Mouse (Mus musculus) T-helper 1 cell (primary cell): ENCODE results near the gene Shkbp1.

Source experiments
- in situ Hi-C: fragments of 300-600 bp; cut with MboI, MseI; formaldehyde crosslinking; loops from one replicate; pipeline ENCODE4 v1.15.1; 2025; ENCODE audit warnings: high pct_unique_total_duplicates

Shkbp1 gene

GRCm38 (mm10) chr7:27355745-27356240 is at the start of gene Shkbp1:
Gene Shkbp1, minus strand, starts transcription at chr7:27356019.
- in situ Hi-C loops, result no loop called here

GRCm38 (mm10) chr7:27404203-27404942 is 48.6 kb upstream of the Shkbp1 start:
- in situ Hi-C loops, result no loop called here

DNA sequence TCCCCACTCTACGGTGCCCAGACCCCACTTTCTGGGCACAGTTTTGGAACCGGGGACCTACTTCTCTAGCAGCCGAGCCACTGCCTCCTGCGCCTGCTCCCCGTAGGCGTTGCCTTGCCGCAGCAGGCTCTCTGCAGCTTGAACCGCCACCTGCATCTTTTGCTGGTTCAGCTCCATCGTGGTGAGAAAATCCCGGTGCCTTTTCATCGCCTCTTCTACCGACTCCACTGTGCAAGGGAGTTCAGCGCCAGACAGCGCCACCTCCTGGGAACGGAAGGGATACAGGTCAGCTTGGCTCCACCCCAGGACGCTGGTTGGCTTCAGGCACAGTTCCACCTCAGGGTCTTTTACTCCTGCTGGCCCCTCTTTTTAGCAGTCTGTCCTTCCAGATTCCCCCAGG is 46.9 kb upstream of the Shkbp1 start:
- in situ Hi-C loops, result no loop called here

DNA sequence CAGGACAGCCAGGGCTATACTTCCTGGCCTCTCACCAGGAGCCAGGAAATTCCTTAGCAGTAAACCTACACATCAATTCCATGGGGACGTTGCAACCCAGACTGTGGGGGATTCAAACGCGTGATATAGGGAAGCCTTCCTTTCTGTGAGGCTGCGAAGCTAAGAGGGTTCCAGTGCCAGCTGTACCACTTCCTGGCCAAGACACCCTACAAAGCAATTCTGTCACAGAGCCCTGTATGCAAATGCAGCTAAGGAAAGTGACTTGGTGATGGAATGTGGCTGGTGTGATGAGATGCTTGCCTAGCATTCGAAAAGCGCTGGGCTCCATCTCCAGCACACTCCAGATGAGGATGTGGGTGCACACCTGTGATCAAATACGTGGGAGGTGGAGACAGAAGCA is 44.7 kb upstream of the Shkbp1 start:
- in situ Hi-C loops, result no loop called here

- in situ Hi-C loops, result loop anchor here (5.0 kb wide), 1 partner anchor 60 kb away; the partner anchor contains the start of gene Ltbp4
Measured at GRCm38 (mm10) chr7:27397048-27397949, 41.5 kb upstream of the Shkbp1 start.

DNA sequence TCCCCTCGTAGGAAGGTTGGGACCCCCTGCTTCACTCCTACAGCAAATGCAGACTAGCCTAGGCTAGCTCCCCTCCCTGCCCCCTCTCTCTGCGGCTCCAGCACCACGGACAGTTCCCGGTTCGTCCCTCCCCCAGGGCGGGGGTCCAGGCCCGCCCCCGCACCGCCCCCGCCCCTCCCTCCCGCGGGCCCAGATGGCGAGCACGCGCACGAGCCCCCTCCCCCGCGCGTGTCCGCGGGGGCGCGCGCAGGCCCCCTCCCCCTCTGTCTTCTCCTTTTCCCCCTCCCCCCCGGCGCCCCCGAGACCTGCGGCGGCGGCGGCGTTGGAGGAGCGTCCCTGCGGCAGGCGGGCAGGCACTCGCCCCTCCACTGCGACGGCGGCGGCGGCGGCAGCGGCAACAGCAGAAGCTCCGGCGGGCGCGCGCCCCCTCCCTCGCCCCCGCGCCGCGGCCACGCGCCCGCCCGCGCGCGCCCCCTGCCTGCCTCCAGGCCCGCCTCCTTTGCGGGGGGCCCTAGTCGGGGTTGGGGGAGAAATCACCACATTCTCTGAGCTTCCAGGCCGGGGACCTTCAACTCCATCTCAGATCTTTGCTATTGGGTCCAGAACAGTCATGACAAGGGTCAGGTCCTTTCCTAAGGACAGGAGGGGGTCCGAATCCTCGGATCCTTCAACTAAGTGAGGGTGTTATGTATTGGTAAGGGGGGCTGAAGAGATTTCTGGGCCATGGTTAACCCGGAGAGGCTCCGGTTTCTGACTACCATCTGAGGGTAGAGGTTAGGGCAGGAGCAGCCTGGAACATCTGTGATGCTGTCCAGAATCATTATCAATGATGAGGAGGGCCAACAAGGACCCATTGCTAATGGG is 40.6 kb upstream of the Shkbp1 start:
- in situ Hi-C loops, result loop anchor here (5.0 kb wide), 1 partner anchor 59 kb away; the partner anchor contains the start of gene Ltbp4

GRCm38 (mm10) chr7:27395521-27396183 is 39.8 kb upstream of the Shkbp1 start:
- in situ Hi-C loops, result loop anchor here (5.0 kb wide), 1 partner anchor 58 kb away; the partner anchor contains the start of gene Ltbp4

GRCm38 (mm10) chr7:27391416-27391815 is 35.6 kb upstream of the Shkbp1 start:
- in situ Hi-C loops, result loop anchor here (5.0 kb wide), 1 partner anchor 94 kb away; no protein-coding TSS in a partner anchor

DNA sequence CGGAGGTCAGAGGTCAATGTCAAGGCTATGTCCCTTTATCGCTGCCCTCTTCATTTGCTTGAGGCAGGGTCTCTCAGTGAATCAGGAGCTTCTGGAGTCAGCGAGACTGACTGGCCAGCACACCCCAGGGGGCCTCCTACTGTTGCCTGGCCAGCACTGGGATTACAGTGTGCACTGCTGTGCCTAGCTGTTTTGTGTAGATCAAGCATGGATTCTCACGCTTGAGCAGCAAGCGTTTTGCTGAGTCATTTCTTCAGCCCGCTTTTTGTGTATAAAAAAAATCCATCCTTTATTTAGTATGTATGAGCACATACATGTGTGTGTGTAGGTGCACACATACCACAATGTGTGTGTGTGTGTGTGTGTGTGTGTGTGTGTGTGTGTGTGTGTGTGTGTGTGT is 33.4 kb upstream of the Shkbp1 start:
- in situ Hi-C loops, result no loop called here

- in situ Hi-C loops, result no loop called here
Measured at GRCm38 (mm10) chr7:27384731-27385130, 28.9 kb upstream of the Shkbp1 start.

DNA sequence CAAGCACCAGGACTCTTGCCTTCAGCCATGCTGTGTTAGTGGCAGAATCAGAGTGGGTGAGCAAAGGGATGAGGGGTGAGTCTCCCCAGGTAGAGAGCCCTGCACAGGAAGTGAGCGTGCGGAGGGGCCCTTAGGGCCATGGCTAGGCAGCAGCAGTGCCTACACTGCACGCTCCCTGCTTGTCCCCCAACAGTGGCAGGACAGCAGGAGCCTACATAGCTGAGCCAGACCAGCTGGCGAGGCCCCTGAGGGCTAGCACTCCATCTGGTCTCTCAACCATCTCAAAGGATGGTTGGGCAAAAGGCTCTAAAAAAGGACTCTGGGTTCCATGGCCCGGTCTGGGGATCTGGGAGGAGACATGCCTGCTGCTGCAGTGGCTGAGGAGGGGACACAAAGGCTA is 28.3 kb upstream of the Shkbp1 start:
- in situ Hi-C loops, result no loop called here

DNA sequence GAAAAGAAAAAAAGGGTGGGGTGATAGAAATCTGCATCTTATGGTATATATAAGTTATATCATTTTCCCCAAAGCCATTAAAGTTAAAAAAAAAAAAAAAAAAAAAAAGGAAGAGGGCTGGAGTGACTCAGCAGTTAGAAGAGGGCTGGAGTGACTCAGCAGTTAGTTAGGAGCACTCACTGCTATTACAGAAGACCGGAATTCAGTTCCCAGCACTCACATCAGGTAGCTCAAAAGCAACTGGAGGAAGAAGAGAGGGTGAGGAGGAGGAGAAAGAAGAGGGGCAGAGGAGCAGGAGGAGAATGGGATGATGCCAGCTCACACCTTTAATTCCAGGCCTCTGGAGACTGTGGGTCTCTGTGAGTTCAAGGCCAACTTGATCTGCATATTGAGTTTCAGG is 27.4 kb upstream of the Shkbp1 start:
- in situ Hi-C loops, result no loop called here

- in situ Hi-C loops, result no loop called here
Measured at GRCm38 (mm10) chr7:27381560-27381959, 25.7 kb upstream of the Shkbp1 start.

DNA sequence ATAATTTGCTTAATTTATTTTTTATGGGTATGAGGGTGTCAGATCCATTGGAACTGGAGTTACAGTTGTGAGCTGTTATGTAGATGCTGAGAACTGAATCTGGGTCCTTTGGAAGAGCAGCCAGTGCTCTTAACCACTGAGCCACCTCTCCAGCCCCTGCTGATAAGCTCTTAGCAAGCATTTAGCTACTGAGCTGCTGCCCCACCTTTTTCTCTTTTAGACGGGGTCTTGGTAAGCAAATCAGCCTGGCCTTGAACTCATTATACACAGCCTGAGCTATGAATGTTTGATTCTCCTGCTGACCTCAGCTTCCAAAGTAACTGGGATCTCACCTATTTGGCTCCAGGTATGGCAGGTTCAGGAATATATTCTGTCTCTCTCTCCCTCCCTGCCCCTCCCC is 25.2 kb upstream of the Shkbp1 start:
- in situ Hi-C loops, result no loop called here

GRCm38 (mm10) chr7:27379836-27380235 is 24.0 kb upstream of the Shkbp1 start:
- in situ Hi-C loops, result no loop called here

DNA sequence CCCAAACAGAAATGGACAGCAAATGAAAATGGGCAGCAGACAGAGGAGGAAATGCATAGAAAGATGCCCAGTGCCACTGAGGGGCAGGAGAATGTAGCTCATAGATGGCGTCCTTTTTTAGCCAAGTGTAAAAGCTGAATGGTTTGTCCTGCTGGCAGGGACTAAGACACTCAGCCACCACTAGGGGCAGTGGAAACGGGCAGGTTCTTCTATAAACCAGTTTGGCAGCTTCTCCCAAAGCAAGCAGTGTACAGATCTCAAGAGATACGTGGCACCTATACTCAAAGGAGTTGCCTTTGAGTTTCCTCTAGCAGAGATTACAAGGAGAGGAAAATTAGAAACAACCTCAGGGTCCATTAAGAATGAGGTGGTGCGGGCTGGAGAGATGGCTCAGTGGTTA is 22.6 kb upstream of the Shkbp1 start:
- in situ Hi-C loops, result no loop called here

GRCm38 (mm10) chr7:27375274-27375673 is 19.5 kb upstream of the Shkbp1 start:
- in situ Hi-C loops, result no loop called here

GRCm38 (mm10) chr7:27371715-27372462 is 16.1 kb upstream of the Shkbp1 start:
- in situ Hi-C loops, result no loop called here

GRCm38 (mm10) chr7:27369111-27369510 is 13.3 kb upstream of the Shkbp1 start:
- in situ Hi-C loops, result no loop called here

- in situ Hi-C loops, result no loop called here
Measured at GRCm38 (mm10) chr7:27367976-27368375, 12.2 kb upstream of the Shkbp1 start.
